Mouse (Mus musculus): ENCODE measurements around the gene Kdm8. TPM values are rescaled to one million over a fixed set of nuclear protein-coding genes. Genes with fewer than 3 reads are reported as not detected.

Kdm8 gene
- polyA plus RNA-seq, 1 experiment from 2014 or later, result 5.5 TPM

DNA sequence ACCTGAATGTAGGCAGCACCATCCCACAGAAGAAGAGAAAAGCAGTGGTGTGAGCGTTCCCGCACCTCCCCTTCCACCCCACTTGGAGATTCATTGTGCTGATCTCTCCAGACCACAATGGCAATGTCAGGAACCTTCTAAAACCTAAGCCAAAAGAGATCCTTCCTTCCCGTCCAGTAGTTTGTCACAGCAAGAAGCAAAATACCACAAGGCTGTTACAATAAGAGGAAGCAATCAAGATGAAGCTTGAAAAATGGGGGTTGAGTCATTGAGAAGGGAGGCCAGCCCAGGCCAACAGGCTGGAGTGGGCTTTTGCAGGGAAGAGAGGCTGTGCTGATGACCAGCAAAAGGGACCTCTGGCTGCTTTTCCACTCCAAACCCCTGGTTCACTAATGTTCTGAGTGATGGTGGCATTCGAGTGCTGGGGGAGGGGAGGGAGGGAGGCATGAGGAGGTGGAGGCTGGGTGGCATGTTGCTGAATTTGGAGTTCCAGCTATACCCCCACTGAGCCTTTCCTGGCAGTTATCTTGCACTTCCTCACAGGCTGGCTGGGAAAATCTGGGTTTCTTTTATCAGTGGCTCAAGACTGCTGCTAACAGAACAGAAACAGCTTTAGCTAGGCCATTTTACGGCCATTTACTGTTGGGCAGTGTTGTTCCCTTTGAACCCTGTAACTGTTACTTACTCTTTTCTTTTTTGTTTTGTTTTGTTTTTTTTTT lies 59.1 kb downstream of the Kdm8 start:
- Histone ChIP-seq H3K36me3 (ENCODE audit: control insufficient read depth, insufficient read depth, low read length) (no peaks in the 10 kb centered on the region), H3K4me1 (ENCODE audit: control insufficient read depth, insufficient read depth, low read length) (no peaks in the 10 kb centered on the region), H3K9me3 (ENCODE audit: control insufficient read depth, low read length) (no peaks in the 10 kb centered on the region), H3K27me3 (ENCODE audit: control insufficient read depth, insufficient read depth, low read length) (no peaks in the 10 kb centered on the region), H3K9ac (replicated peaks; ENCODE audit: low read length) (no peak overlapping the region), H3K4me2 (ENCODE audit: low read length) (no peak overlapping the region), H3K4me3 (replicated peaks; ENCODE audit: low read depth, low read length) (no peak overlapping the region), H3K27ac (replicated peaks; ENCODE audit: low read depth, low read length) (no peak overlapping the region)
- WGBS, result 83% methylated on average over 5 of the region's 5 CpGs
- no peak for ATAC-seq (ENCODE audit: low FRiP score, low TSS enrichment)
- DNase-seq, result no peak

DNA sequence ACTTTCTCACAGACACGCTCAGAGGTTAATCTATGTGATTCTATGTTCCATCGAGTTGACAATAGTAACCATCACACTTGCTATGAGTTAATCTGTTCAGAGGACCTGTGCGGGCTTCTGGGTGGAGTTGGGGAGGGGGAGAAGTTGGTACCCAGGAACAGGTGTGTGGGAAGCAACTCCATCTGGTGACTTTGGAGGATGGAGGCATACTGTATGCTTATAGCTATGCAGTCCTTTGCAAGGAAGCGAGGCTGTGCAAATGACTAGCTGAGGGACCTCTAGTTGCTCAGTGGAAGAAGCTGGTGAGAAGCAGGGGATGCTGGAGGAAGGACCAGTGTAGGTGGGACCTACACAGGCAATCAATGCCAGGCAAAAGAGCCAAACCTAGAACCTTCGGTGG lies 60.1 kb downstream of the Kdm8 start:
- no peak overlapping the region for H3K4me2 ChIP-seq (ENCODE audit: low read length)
- ATAC-seq (ENCODE audit: low FRiP score, low TSS enrichment) (no peak), DNase-seq (no peak)
- no peak overlapping the region for H3K4me3 ChIP-seq (replicated peaks; ENCODE audit: low read depth, low read length)
- H3K4me1 ChIP-seq (ENCODE audit: control insufficient read depth, insufficient read depth, low read length), result no peaks in the 10 kb centered on the region
- no peaks in the 10 kb centered on the region for H3K27me3 ChIP-seq (ENCODE audit: control insufficient read depth, insufficient read depth, low read length)
- H3K36me3 ChIP-seq (ENCODE audit: control insufficient read depth, insufficient read depth, low read length), result no peaks in the 10 kb centered on the region
- no peaks in the 10 kb centered on the region for H3K9me3 ChIP-seq (ENCODE audit: control insufficient read depth, low read length)
- 88% methylated on average over 5 of the region's 5 CpGs for WGBS
- no peak overlapping the region for H3K27ac ChIP-seq (replicated peaks; ENCODE audit: low read depth, low read length)
- no peak overlapping the region for H3K9ac ChIP-seq (replicated peaks; ENCODE audit: low read length)

DNA sequence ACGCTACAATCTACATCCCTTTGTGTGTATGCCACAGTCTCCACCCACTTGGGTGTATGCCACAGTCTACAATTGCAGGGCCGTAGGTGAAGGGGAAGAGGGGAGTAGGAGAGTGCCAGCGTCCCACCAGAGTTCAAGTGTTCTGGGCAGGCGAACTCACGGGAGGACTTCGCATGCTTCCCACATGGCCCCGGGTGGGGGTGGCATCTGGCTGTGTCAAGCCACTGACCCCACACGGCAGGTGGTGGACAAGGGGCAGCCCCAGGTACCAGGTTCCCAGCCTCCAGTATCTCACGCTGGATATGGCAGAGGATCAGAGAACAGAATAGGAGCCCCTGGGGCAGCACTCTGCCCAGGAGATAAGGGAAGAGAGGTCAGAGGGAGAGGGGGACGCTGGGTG lies 61.1 kb downstream of the Kdm8 start:
- Histone ChIP-seq H3K4me2 (ENCODE audit: low read length) (no peak overlapping the region), H3K4me3 (replicated peaks; ENCODE audit: low read depth, low read length) (no peak overlapping the region), H3K27me3 (ENCODE audit: control insufficient read depth, insufficient read depth, low read length) (no peaks in the 10 kb centered on the region), H3K27ac (replicated peaks; ENCODE audit: low read depth, low read length) (no peak overlapping the region), H3K4me1 (ENCODE audit: control insufficient read depth, insufficient read depth, low read length) (no peaks in the 10 kb centered on the region), H3K36me3 (ENCODE audit: control insufficient read depth, insufficient read depth, low read length) (no peaks in the 10 kb centered on the region), H3K9me3 (ENCODE audit: control insufficient read depth, low read length) (no peaks in the 10 kb centered on the region), H3K9ac (replicated peaks; ENCODE audit: low read length) (no peak overlapping the region)
- ATAC-seq (ENCODE audit: low FRiP score, low TSS enrichment), result no peak
- WGBS, result 89% methylated on average over 10 of the region's 10 CpGs
- DNase-seq, result no peak

DNA sequence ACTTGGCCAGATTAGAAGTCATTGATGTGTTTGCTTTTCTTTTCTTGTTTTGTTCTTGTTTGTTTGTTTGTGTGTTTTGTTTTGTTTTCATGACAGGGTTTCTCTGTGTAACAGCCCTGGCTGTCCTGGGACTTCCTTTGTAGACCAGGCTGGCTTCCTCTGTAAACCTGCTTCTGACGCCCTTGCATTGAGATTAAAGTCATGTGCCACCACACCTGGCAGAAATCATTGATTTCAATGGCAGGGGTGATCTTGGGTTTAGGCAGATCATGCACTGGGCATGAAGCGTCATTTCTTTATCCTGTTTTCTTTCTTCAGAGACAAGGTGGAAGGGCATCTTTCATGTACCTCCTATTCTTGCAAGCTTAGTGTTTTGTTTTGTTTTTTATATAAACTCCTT lies 62.8 kb downstream of the Kdm8 start:
- Histone ChIP-seq H3K9ac (replicated peaks; ENCODE audit: low read length) (no peak overlapping the region), H3K27me3 (ENCODE audit: control insufficient read depth, insufficient read depth, low read length) (no peaks in the 10 kb centered on the region), H3K27ac (replicated peaks; ENCODE audit: low read depth, low read length) (no peak overlapping the region), H3K4me2 (ENCODE audit: low read length) (no peak overlapping the region), H3K4me1 (ENCODE audit: control insufficient read depth, insufficient read depth, low read length) (no peaks in the 10 kb centered on the region), H3K36me3 (ENCODE audit: control insufficient read depth, insufficient read depth, low read length) (no peaks in the 10 kb centered on the region), H3K4me3 (replicated peaks; ENCODE audit: low read depth, low read length) (no peak overlapping the region), H3K9me3 (ENCODE audit: control insufficient read depth, low read length) (no peaks in the 10 kb centered on the region)
- ATAC-seq (ENCODE audit: low FRiP score, low TSS enrichment) (no peak), DNase-seq (no peak)
- 88% methylated on average over 2 of the region's 2 CpGs for WGBS

GRCm38 (mm10) chr7:125511432-125511831 lies 67.0 kb downstream of the Kdm8 start:
- DNase-seq (no peak), ATAC-seq (ENCODE audit: low FRiP score, low TSS enrichment) (no peak)
- no peak overlapping the region for H3K4me2 ChIP-seq (ENCODE audit: low read length)
- WGBS, result 91% methylated on average over 5 of the region's 5 CpGs
- no peak overlapping the region for H3K4me3 ChIP-seq (replicated peaks; ENCODE audit: low read depth, low read length)
- no peaks in the 10 kb centered on the region for H3K27me3 ChIP-seq (ENCODE audit: control insufficient read depth, insufficient read depth, low read length)
- no peaks in the 10 kb centered on the region for H3K9me3 ChIP-seq (ENCODE audit: control insufficient read depth, low read length)
- H3K36me3 ChIP-seq (ENCODE audit: control insufficient read depth, insufficient read depth, low read length), result no peaks in the 10 kb centered on the region
- H3K27ac ChIP-seq (replicated peaks; ENCODE audit: low read depth, low read length), result no peak overlapping the region
- no peaks in the 10 kb centered on the region for H3K4me1 ChIP-seq (ENCODE audit: control insufficient read depth, insufficient read depth, low read length)
- no peak overlapping the region for H3K9ac ChIP-seq (replicated peaks; ENCODE audit: low read length)

- Histone ChIP-seq H3K9ac (replicated peaks; ENCODE audit: low read length) (no peak overlapping the region), H3K4me3 (replicated peaks; ENCODE audit: low read depth, low read length) (no peak overlapping the region), H3K36me3 (ENCODE audit: control insufficient read depth, insufficient read depth, low read length) (no peaks in the 10 kb centered on the region), H3K4me2 (ENCODE audit: low read length) (no peak overlapping the region), H3K4me1 (ENCODE audit: control insufficient read depth, insufficient read depth, low read length) (no peaks in the 10 kb centered on the region), H3K27me3 (ENCODE audit: control insufficient read depth, insufficient read depth, low read length) (no peaks in the 10 kb centered on the region), H3K27ac (replicated peaks; ENCODE audit: low read depth, low read length) (no peak overlapping the region), H3K9me3 (ENCODE audit: control insufficient read depth, low read length) (no peaks in the 10 kb centered on the region)
- DNase-seq (no peak), ATAC-seq (ENCODE audit: low FRiP score, low TSS enrichment) (no peak)
- 79% methylated on average over 2 of the region's 2 CpGs for WGBS
These were observed 67.4 kb downstream of the Kdm8 start for GRCm38 (mm10) chr7:125511852-125512251.

Other genes starting within 250 kb of the Kdm8 start
- 93.9 and 101 TPM in 2 replicates for gene Nsmce1, start 46.9 kb downstream of the Kdm8 start, polyA plus RNA-seq (2014; fragmentation: Nextera tagmentation; extraction: Ambion mirVana)
- 2.4 and 4.7 TPM in 2 replicates for gene Il4ra, start 107.4 kb downstream of the Kdm8 start, polyA plus RNA-seq (2014; fragmentation: Nextera tagmentation; extraction: Ambion mirVana)
- 0.13 TPM in 1 of 2 replicates, not detected in the other for gene Il21r, start 158.8 kb downstream of the Kdm8 start, polyA plus RNA-seq (2014; fragmentation: Nextera tagmentation; extraction: Ambion mirVana)

All from midbrain, embryonic 14.5 days (tissue).